Comparison of ENCODE assay signal across 8 mouse cellular contexts in the genomic region with DNA sequence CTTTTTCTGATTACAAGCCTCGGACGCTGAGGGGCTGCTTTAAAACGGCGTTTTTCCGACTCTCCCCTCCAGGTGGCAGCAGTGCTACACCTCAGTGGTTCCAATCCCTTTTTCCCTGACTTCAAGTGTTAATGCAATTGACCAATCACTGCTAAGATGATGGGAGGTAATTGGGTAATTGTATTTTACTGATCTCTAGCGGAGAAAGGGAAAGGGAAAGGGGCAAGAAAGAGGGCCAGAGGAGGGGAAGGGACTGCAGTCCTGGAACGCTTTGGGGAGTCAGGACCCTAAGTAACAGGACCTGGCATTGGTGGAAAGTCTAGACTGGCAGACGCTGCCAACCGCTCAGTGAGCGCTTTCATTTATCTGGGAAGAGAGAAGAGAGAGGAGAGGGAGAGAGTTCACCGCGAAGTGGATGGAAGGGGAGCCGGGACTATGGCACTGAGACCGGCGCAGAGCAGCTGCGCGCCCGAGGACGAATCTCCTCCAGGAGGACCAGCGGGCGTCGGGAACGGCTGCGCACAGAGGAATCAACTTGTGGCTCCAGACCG.
DNase-seq lines count a peak whose midpoint lies in the region; ATAC-seq lines count a peak whose summit lies in the region.

No protein-coding gene starts in this region.

- peak overlapping the region; percentile 96 for H3K4me2 ChIP-seq in heart, embryonic 14.5 days (ENCODE audit: low read length)
- peak overlapping the region; percentile 72 for H3K4me2 ChIP-seq in liver, embryonic 11.5 days
- H3K4me2 ChIP-seq in neural tube, embryonic 11.5 days (ENCODE audit: low read depth), result peak overlapping the region; percentile 86

- no peaks in the 10 kb centered on the region for H3K9me3 ChIP-seq in forebrain, embryonic 10.5 days
- H3K9me3 ChIP-seq in heart, embryonic 14.5 days (ENCODE audit: control insufficient read depth, low read length), result no peaks in the 10 kb centered on the region
- H3K9me3 ChIP-seq in liver, embryonic 11.5 days (ENCODE audit: control insufficient read depth, low read length), result no peaks in the 10 kb centered on the region
- no peaks in the 10 kb centered on the region for H3K9me3 ChIP-seq in neural tube, embryonic 11.5 days (ENCODE audit: control insufficient read depth, low read length)

- peaks cover 13% of the 10 kb centered on the region for H3K27me3 ChIP-seq in forebrain, embryonic 10.5 days (ENCODE audit: poor library complexity, severe bottlenecking)
- peaks cover 13% of the 10 kb centered on the region for H3K27me3 ChIP-seq in heart, embryonic 14.5 days (ENCODE audit: control insufficient read depth, insufficient read depth, low read length)
- peaks cover 10% of the 10 kb centered on the region for H3K27me3 ChIP-seq in liver, embryonic 11.5 days (replicated peaks; ENCODE audit: control insufficient read depth, insufficient read depth, low read length)
- H3K27me3 ChIP-seq in neural tube, embryonic 11.5 days (ENCODE audit: control insufficient read depth, insufficient read depth, low read length), result no peaks in the 10 kb centered on the region

- peak; percentile 66 for ATAC-seq in heart, embryonic 14.5 days (ENCODE audit: insufficient number of reproducible peaks, insufficient read depth, low FRiP score, low read depth)
- peak; percentile 74 for ATAC-seq in liver, embryonic 11.5 days (replicated peaks; ENCODE audit: low FRiP score)
- ATAC-seq in neural tube, embryonic 11.5 days (ENCODE audit: insufficient read depth, low FRiP score, low TSS enrichment), result peak; percentile 87

- peak overlapping the region; percentile 49 for H3K9ac ChIP-seq in heart, embryonic 14.5 days (ENCODE audit: low read length)
- H3K9ac ChIP-seq in liver, embryonic 11.5 days (ENCODE audit: low read depth, low read length), result no peak overlapping the region
- peak overlapping the region; percentile 53 for H3K9ac ChIP-seq in neural tube, embryonic 11.5 days (ENCODE audit: low read length)

- peak; percentile 2 for DNase-seq in A20 (ENCODE audit: low read depth, low spot score)
- peak; percentile 84 for DNase-seq in brain, embryonic 18.5 days (ENCODE audit: low read depth, low spot score)
- peak; percentile 80 for DNase-seq in forebrain, embryonic 10.5 days (ENCODE audit: extremely low spot score, low spot score)
- DNase-seq in kidney, postnatal 10 days, result peak; percentile 86
- peak; percentile 66 for DNase-seq in liver, embryonic 11.5 days (ENCODE audit: low spot score)
- peak; percentile 88 for DNase-seq in neural tube, embryonic 11.5 days (ENCODE audit: low spot score)
- DNase-seq in thymus, postnatal 0 days (ENCODE audit: low spot score), result peak; percentile 50

- H3K4me3 ChIP-seq in forebrain, embryonic 10.5 days, result peak overlapping the region; percentile 55
- peak overlapping the region; percentile 40 to 61 for H3K4me3 ChIP-seq in heart, embryonic 14.5 days (ENCODE audit: control insufficient read depth in 1 of 2, insufficient read depth in 1 of 2, low read depth in 1 of 2, low read length in 2 of 2)
- H3K4me3 ChIP-seq in liver, embryonic 11.5 days (ENCODE audit: low read depth, low read length), result peak overlapping the region; percentile 41
- H3K4me3 ChIP-seq in neural tube, embryonic 11.5 days (ENCODE audit: low read depth, low read length), result peak overlapping the region; percentile 49

- no peaks in the 10 kb centered on the region for H3K36me3 ChIP-seq in forebrain, embryonic 10.5 days (replicated peaks)
- H3K36me3 ChIP-seq in heart, embryonic 14.5 days (ENCODE audit: control insufficient read depth, insufficient read depth, low read length), result no peaks in the 10 kb centered on the region
- no peaks in the 10 kb centered on the region for H3K36me3 ChIP-seq in liver, embryonic 11.5 days (ENCODE audit: control insufficient read depth, insufficient read depth, low read length)
- no peaks in the 10 kb centered on the region for H3K36me3 ChIP-seq in neural tube, embryonic 11.5 days (ENCODE audit: control insufficient read depth, insufficient read depth, low read length)

- peaks cover 21% of the 10 kb centered on the region for H3K4me1 ChIP-seq in forebrain, embryonic 10.5 days
- H3K4me1 ChIP-seq in heart, embryonic 14.5 days (ENCODE audit: control insufficient read depth in 2 of 2, insufficient read depth in 2 of 2, low read length in 2 of 2), result peaks cover 2 to 3% of the 10 kb centered on the region in 2 experiments; a peak in 1 of 4 replicates
- H3K4me1 ChIP-seq in liver, embryonic 11.5 days (replicated peaks; ENCODE audit: control insufficient read depth, insufficient read depth, low read length), result no peaks in the 10 kb centered on the region
- H3K4me1 ChIP-seq in neural tube, embryonic 11.5 days (ENCODE audit: control insufficient read depth, insufficient read depth, low read length), result no peaks in the 10 kb centered on the region

- 0% methylated on average over 25 of the region's 25 CpGs for WGBS in forebrain, embryonic 10.5 days
- under 1% methylated on average over 25 of the region's 25 CpGs for WGBS in heart, embryonic 14.5 days
- 1% methylated on average over 25 of the region's 25 CpGs for WGBS in liver, embryonic 11.5 days
- WGBS in neural tube, embryonic 11.5 days, result under 1% methylated on average over 25 of the region's 25 CpGs

- peak overlapping the region; percentile 83 for H3K27ac ChIP-seq in forebrain, embryonic 10.5 days
- H3K27ac ChIP-seq in heart, embryonic 14.5 days (replicated peaks in 1 of 2; ENCODE audit: control insufficient read depth in 1 of 2, insufficient read depth in 1 of 2, low read depth in 2 of 2, low read length in 2 of 2), result no peak overlapping the region
- H3K27ac ChIP-seq in liver, embryonic 11.5 days (ENCODE audit: low read depth, low read length), result no peak overlapping the region
- H3K27ac ChIP-seq in neural tube, embryonic 11.5 days (ENCODE audit: low read depth, low read length), result peak overlapping the region; percentile 79

Comparison
In these comparisons a context has a peak if more than half of its experiments do, and no peak if none do; other contexts are left out.
1. DNase-seq: peak in every context shown above with its lines; median percentile 88 in neural tube, embryonic 11.5 days; 86 in kidney, postnatal 10 days; 84 in brain, embryonic 18.5 days; 80 in forebrain, embryonic 10.5 days; 66 in liver, embryonic 11.5 days; 50 in thymus, postnatal 0 days; 2 in A20.
2. H3K27ac ChIP-seq: peak in forebrain, embryonic 10.5 days (single experiment) and neural tube, embryonic 11.5 days (single experiment); none in heart, embryonic 14.5 days (0 of 2) and liver, embryonic 11.5 days (single experiment).
3. Peak in every context shown above with its lines, with median percentiles within 50 percentile points of each other: H3K4me3 ChIP-seq, ATAC-seq and H3K4me2 ChIP-seq.